Mouse (Mus musculus) ES-Bruce4 (cell line): ENCODE data around the gene 1700029F12Rik. TPM values are rescaled to one million over a fixed set of nuclear protein-coding genes. Genes with fewer than 3 reads are reported as not detected.
A peak's percentile ranks its signal among the peaks of the same experiment; 100 is the strongest.

Experiments
- H3K27ac ChIP-seq: 2 replicates; pipeline ENCODE4 v1.5.1; 2012; ENCODE audit warnings: low read length, inconsistent platforms; ENCODE audit not compliant: insufficient read depth
- H3K27me3 ChIP-seq: 2 replicates; pipeline ENCODE4 v1.6.1; 2012; ENCODE audit warnings: mild to moderate bottlenecking, low read length, inconsistent platforms; ENCODE audit not compliant: control insufficient read depth, poor library complexity, insufficient read depth, severe bottlenecking
- H3K36me3 ChIP-seq: 2 replicates; pipeline ENCODE4 v1.6.1; 2012; ENCODE audit warnings: inconsistent platforms, mild to moderate bottlenecking, low read length, moderate library complexity; ENCODE audit not compliant: control insufficient read depth, poor library complexity, insufficient read depth, severe bottlenecking
- H3K4me1 ChIP-seq: one replicate; pipeline ENCODE4 v1.8.1; 2011; ENCODE audit warnings: low read length; ENCODE audit not compliant: control insufficient read depth, insufficient read depth
- H3K4me3 ChIP-seq: 2 replicates; pipeline ENCODE4 v1.5.1; 2011; ENCODE audit warnings: low read depth, mild to moderate bottlenecking, low read length
- H3K9ac ChIP-seq: 2 replicates; pipeline ENCODE4 v1.6.1; 2012; ENCODE audit warnings: low read depth, mild to moderate bottlenecking, inconsistent platforms; ENCODE audit not compliant: poor library complexity, severe bottlenecking
- H3K9me3 ChIP-seq: replicated peaks from 2 replicates; pipeline ENCODE4 v1.6.1; 2012; ENCODE audit warnings: mild to moderate bottlenecking, low read length, inconsistent platforms; ENCODE audit not compliant: control insufficient read depth, poor library complexity, insufficient read depth, severe bottlenecking
- CTCF ChIP-seq: IDR thresholded peaks from one replicate; pipeline ENCODE4 v1.8.1; 2011; ENCODE audit warnings: low read depth, low read length
- EP300 ChIP-seq: IDR thresholded peaks from 2 replicates; pipeline ENCODE4 v1.6.1; 2011; ENCODE audit warnings: low read depth, low read length; ENCODE audit not compliant: insufficient read depth
- POLR2A ChIP-seq: IDR thresholded peaks from one replicate; pipeline ENCODE4 v1.8.1; 2011; ENCODE audit warnings: low read length; ENCODE audit not compliant: insufficient read depth
- polyA plus RNA-seq: library from polyadenylated mRNA; stranded (reverse); fragments of >200 nt; gene quantifications from 2 replicates; pipeline ENCODE4 v1.2.4, GENCODE M21; 2011; ENCODE audit warnings: low read depth; ENCODE audit not compliant: missing spikeins, insufficient read depth, insufficient read length

The 1700029F12Rik gene
- polyA plus RNA-seq, 1 experiment = not detected

DNA sequence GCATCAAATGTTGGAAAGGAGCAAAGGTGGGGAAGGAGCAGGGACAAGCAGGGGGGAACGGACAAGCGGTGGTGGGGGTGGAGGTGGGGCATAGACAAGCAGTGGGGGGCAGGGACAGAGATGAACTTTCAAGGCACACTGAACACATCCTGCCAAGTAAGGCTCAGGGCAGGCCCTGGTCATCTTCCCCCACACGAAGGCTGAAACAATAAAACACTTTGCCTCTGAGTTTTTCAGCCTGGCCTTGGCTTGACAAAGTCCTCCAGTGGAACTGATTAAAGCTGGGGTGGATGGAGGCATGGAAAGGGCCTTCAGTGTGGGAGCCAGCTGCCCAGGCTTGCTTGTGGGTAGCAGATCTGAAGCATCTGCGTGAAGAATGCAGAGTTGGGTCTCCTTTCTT lies 23.7 kb upstream of the 1700029F12Rik start:
- Histone ChIP-seq H3K9me3 (no peaks in the 10 kb centered on the region), H3K27ac (no peak overlapping the region), H3K27me3 (no peaks in the 10 kb centered on the region), H3K4me1 (peaks cover 3% of the 10 kb centered on the region), H3K9ac (no peak overlapping the region), H3K4me3 (no peak overlapping the region), H3K36me3 (no peaks in the 10 kb centered on the region)
- no peak for TF ChIP-seq CTCF
- no peak for TF ChIP-seq POLR2A
- no peak for TF ChIP-seq EP300

DNA sequence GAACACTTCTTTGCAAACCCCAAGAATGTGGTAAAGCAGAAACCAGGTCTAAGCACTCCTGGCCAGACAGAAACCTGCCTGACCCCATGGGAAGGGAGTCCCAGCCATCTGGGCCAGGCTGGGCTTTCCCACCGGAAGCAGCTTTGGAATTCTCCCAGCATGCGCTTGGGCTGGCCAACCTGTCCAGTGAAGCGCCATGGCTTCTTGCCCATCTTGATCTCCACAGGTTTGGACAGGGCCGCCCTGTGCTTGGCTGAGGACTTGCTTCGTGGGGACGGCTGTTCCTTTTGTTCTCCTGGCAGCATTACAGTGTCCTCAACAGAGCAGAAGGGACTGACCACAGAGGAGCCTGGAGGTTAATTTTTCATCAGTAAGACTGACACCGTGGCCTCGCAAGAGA lies 19.7 kb upstream of the 1700029F12Rik start:
- Histone ChIP-seq H3K9me3 (no peaks in the 10 kb centered on the region), H3K9ac (no peak overlapping the region), H3K27ac (no peak overlapping the region), H3K4me1 (peaks cover 3% of the 10 kb centered on the region), H3K4me3 (no peak overlapping the region), H3K36me3 (no peaks in the 10 kb centered on the region), H3K27me3 (no peaks in the 10 kb centered on the region)
- TF ChIP-seq CTCF (no peak), POLR2A (no peak), EP300 (no peak)

DNA sequence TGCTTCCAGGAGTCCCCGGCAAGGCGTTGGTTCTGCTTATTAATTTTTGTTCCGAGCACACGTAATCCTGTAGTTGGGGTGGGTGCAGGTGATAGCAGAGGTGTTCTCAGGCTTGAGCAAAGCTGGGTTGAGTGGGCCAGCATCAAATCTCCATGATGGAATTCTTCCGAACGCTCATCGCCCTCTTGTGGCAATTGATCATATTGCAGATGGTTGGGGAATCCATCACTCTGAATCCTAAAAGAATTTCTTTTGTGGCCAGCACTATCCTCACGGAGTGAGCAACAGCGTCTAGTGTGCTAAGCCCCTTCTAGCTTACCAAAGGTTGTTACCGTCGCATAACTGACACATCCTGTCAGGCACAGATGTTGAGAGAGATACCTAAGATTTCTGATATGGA lies 18.5 kb upstream of the 1700029F12Rik start:
- Histone ChIP-seq H3K4me1 (no peaks in the 10 kb centered on the region), H3K27me3 (no peaks in the 10 kb centered on the region), H3K36me3 (no peaks in the 10 kb centered on the region), H3K9me3 (no peaks in the 10 kb centered on the region), H3K9ac (no peak overlapping the region), H3K4me3 (no peak overlapping the region), H3K27ac (no peak overlapping the region)
- TF ChIP-seq CTCF = peak; percentile 55
- no peak for TF ChIP-seq POLR2A

DNA sequence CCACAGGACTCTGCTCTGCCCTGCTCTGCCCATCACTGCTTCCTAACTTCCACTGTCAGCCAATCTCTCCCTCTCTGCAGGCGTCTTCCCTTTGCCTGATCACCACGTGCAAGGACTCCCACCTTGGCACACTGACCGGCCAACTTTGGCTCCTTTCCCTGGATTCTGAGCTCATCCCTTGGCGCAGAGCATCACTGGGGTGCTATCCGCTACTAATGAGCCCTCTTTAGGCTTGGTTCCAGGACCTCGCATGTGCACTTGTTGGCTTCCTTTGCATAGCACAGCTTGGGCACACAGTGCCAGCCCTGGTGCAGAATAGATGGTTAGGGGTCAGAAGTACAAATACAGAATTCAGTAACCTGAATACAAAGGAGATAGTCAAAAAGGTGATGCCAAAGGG lies 17.0 kb upstream of the 1700029F12Rik start:
- H3K36me3 ChIP-seq = no peaks in the 10 kb centered on the region

DNA sequence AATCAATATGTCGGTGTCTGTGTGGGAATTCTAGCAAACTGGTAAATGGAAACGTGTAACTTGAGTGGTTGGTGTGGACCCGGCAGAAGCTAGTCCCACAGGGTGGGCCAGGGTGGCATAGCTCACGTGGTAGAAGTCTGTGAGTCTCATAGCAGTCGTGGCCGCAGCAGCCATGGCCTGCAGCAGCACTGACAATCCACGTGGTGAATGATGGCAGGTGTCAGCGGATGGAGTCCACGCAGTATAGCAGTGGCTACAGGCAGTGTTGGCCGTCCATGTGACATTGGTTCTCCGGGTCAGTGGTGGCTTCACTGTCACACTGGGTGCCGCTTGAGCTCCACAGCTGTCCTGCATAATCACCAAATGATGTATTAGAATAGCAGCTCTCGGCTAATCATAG lies 4.1 kb downstream of the 1700029F12Rik start:
- no peak overlapping the region for H3K9ac ChIP-seq
- no peak overlapping the region for H3K4me3 ChIP-seq
- H3K36me3 ChIP-seq = no peaks in the 10 kb centered on the region
- H3K27me3 ChIP-seq = no peaks in the 10 kb centered on the region
- no peaks in the 10 kb centered on the region for H3K4me1 ChIP-seq
- H3K9me3 ChIP-seq = no peaks in the 10 kb centered on the region
- TF ChIP-seq POLR2A (no peak), EP300 (no peak), CTCF (no peak)
- no peak overlapping the region for H3K27ac ChIP-seq

More for the DNA sequence above, 17.0 kb upstream of the 1700029F12Rik start:
- Histone ChIP-seq H3K27me3 (no peaks in the 10 kb centered on the region), H3K9ac (no peak overlapping the region), H3K4me1 (no peaks in the 10 kb centered on the region), H3K27ac (no peak overlapping the region), H3K4me3 (no peak overlapping the region), H3K9me3 (no peaks in the 10 kb centered on the region)
- TF ChIP-seq POLR2A = no peak
- no peak for TF ChIP-seq EP300
- TF ChIP-seq CTCF = no peak

GRCm38 (mm10) chr13:97021906-97022305 lies 12.3 kb downstream of the 1700029F12Rik start:
- Histone ChIP-seq H3K4me3 (no peak overlapping the region), H3K9ac (no peak overlapping the region), H3K27me3 (no peaks in the 10 kb centered on the region), H3K9me3 (no peaks in the 10 kb centered on the region; the same call in 1 of the 2 replicates), H3K27ac (no peak overlapping the region), H3K36me3 (no peaks in the 10 kb centered on the region), H3K4me1 (no peaks in the 10 kb centered on the region)
- TF ChIP-seq POLR2A = no peak
- TF ChIP-seq CTCF = no peak
- TF ChIP-seq EP300 = no peak
